Mouse (Mus musculus): ENCODE results near the gene Mfap5. TPM values are rescaled to one million over a fixed set of nuclear protein-coding genes. Genes with fewer than 3 reads are reported as not detected.
A peak's percentile ranks its signal among the peaks of the same experiment; 100 is the strongest.

The Mfap5 gene
- polyA plus RNA-seq, 1 experiment from 2014 or later: 50.3 TPM

DNA sequence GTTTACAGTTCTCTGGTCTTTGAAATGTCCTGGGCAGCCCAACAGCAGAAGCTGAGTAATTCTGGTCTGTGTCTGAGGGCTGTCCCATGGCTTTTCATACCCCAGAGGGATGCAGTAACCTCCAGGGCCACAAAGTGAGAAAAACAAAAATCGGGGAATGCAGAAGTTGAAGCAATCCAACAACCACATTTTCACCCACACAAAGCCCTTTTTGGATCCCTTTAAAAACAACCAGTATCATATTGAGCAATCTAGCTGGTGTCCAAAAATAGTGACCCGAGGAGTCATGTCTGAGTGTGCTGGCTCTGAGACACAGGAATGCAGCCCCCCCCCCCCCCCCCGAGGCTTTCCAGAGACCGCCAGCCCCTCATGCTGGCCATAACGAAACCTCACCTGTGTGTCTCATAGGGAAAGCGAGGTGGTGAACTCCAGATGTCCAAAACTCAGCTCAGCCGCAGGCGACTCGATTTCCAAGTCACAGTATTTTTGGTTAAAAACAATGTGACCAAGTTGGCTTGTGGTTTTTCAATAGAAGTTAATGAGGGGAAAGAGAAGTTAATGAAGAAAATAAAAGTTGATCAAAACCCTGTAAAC is 39.7 kb downstream of the Mfap5 start:
- 72% methylated on average over 9 of the region's 9 CpGs for WGBS

DNA sequence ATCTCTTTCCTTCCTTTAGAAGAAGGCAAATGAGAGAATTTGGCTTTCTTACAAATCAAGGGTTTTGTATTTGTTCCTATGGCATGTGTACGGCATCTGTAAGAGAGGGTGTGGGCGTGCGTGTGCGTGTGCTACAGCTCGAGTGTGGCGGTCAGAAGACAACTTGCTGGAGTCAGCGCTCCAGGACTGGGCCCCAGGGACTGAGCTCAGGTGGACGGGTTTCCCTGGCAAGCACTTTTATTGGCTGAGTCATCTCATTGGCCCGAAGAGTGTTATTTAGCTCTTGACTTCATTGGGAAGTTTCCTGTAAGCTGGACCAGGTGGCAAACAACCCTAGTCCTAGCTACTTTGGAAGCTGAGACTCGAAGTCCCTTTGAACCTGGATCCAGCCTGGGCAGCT is 40.3 kb downstream of the Mfap5 start:
- WGBS: 76% methylated on average over 10 of the region's 10 CpGs
- H3K4me2 ChIP-seq: no peak overlapping the region
- H3K9ac ChIP-seq: no peak overlapping the region
- no peaks in the 10 kb centered on the region for H3K4me1 ChIP-seq
- no peak overlapping the region for H3K27ac ChIP-seq
- H3K9me3 ChIP-seq: no peaks in the 10 kb centered on the region
- no peaks in the 10 kb centered on the region for H3K27me3 ChIP-seq (replicated peaks)
- no peak for ATAC-seq (ENCODE audit: insufficient read depth, low FRiP score, low read depth)
- H3K4me3 ChIP-seq (replicated peaks): no peak overlapping the region
- no peaks in the 10 kb centered on the region for H3K36me3 ChIP-seq

More for the DNA sequence above, 39.7 kb downstream of the Mfap5 start:
- Histone ChIP-seq H3K36me3 (no peaks in the 10 kb centered on the region), H3K9ac (no peak overlapping the region), H3K9me3 (no peaks in the 10 kb centered on the region), H3K4me1 (no peaks in the 10 kb centered on the region), H3K4me3 (replicated peaks) (no peak overlapping the region), H3K27ac (no peak overlapping the region), H3K27me3 (replicated peaks) (no peaks in the 10 kb centered on the region), H3K4me2 (no peak overlapping the region)
- ATAC-seq (ENCODE audit: insufficient read depth, low FRiP score, low read depth): no peak

DNA sequence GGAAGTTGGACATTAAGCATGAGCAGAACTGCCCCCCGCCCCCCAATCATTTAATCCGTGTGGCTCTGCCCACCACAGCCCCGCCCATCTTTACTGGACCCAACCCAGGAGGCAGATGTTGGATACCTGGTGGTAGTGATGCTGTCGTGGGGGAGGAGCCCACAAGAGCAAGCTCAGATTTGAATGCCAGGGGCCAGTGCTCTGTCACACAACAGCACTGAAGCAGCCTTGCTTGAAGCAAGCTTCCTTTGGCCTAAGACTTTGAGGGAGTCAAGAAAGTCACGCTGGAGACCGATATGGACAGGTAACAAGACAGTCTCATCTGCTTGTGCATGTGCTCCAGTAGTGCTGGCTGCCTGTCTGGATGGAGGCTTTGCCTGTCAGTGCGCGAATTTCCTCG is 48.0 kb downstream of the Mfap5 start, which contains the start of gene Aicda:
TSS of gene Aicda (plus strand) at position 196 of the 400 bp plus-strand sequence.
- Histone ChIP-seq H3K4me1 (0 out of 2 replicates have a peak, but pooled peaks cover 3% of the 10 kb centered on the region), H3K27ac (no peak within 1 kb of the TSS), H3K9ac (no peak within 1 kb of the TSS), H3K36me3 (no peaks in the 10 kb centered on the region), H3K27me3 (replicated peaks) (no peaks in the 10 kb centered on the region), H3K4me3 (replicated peaks) (no peak within 1 kb of the TSS), H3K4me2 (no peak within 1 kb of the TSS), H3K9me3 (no peaks in the 10 kb centered on the region)
- no peak for ATAC-seq (ENCODE audit: insufficient read depth, low FRiP score, low read depth)
- 58% methylated on average over 9 of the region's 9 CpGs for WGBS

DNA sequence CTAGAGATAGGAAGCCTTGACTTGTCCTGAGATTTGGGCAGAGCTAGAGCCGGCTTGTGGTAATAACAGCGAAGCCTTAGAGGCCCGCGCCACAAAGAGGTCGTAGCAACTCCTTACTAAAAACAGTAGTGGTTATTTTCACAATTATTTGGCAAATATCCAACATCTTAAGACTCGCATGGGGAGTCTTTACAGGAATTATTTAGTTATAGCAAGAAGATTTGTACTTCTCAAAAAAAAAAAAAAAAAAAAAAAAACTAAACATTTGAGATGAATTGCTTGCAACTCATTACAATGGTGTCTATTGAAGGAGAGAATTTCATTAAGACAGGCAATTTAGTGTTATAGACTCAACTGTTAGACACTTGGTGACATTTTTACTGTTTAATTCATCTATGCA is 48.5 kb downstream of the Mfap5 start:
- no peak for ATAC-seq (ENCODE audit: insufficient read depth, low FRiP score, low read depth)
- 58% methylated on average over 6 of the region's 6 CpGs for WGBS
- no peaks in the 10 kb centered on the region for H3K9me3 ChIP-seq

DNA sequence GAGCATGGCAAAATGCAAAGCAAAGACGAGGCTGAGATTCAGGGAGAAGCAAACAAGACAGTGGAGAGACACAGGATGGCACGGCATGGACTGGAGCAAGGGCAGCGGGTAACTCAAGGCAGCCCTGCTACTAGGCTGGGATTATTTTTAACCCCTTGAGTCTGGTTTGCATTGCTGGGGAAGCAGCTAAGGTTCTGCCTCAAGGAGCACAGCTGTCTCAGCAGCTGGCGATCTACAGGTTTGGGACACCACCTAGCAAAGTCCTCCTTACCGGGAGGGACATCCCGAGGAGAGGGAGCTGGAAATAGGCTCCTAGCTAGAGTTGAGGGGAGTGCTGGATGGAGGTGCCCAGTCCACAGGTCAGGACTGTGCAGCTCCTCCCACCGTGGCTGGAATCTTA is 49.6 kb downstream of the Mfap5 start:
- WGBS: 34% methylated on average over 7 of the region's 7 CpGs
- no peak overlapping the region for H3K27ac ChIP-seq
- H3K27me3 ChIP-seq (replicated peaks): no peaks in the 10 kb centered on the region
- no peaks in the 10 kb centered on the region for H3K9me3 ChIP-seq
- no peaks in the 10 kb centered on the region for H3K36me3 ChIP-seq
- H3K4me1 ChIP-seq: 0 out of 2 replicates have a peak, but pooled peaks cover 4% of the 10 kb centered on the region
- no peak overlapping the region for H3K4me3 ChIP-seq (replicated peaks)
- H3K4me2 ChIP-seq: no peak overlapping the region
- no peak for ATAC-seq (ENCODE audit: insufficient read depth, low FRiP score, low read depth)
- H3K9ac ChIP-seq: no peak overlapping the region

More for the DNA sequence above, 48.5 kb downstream of the Mfap5 start:
- Histone ChIP-seq H3K4me1 (0 out of 2 replicates have a peak, but pooled peaks cover 3% of the 10 kb centered on the region), H3K4me2 (no peak overlapping the region), H3K27ac (no peak overlapping the region), H3K9ac (no peak overlapping the region), H3K27me3 (replicated peaks) (no peaks in the 10 kb centered on the region), H3K36me3 (no peaks in the 10 kb centered on the region), H3K4me3 (replicated peaks) (no peak overlapping the region)

DNA sequence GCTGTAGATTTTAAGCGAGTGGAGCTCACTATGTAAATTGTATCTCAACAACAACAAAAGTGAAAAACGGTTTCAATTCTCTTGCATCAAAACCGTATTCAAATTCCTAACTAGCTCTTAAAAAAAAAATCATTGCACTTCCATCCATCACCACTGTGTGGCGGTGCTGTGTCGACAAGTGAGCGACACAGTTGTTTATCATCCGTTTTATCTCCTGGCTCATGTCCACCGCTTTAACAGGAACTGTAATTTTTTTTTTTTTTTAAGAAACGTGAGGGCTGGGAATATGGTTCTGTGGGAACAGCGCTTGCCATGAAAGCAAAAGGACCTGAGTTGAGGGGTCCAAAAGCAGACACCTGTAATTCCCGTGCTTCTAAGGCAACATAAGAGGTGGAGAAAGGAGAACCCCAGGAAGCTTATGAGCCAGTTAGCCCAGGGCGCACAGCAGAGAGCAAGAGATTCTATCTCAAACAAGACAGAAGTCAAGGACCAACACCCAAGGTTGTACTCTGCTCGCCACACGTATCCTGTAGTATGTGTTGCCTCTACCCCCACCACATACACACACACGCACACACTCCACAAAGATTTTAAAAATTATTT is 51.4 kb downstream of the Mfap5 start:
- Histone ChIP-seq H3K4me3 (replicated peaks) (no peak overlapping the region), H3K9ac (no peak overlapping the region), H3K36me3 (no peaks in the 10 kb centered on the region), H3K4me1 (0 out of 2 replicates have a peak, but pooled peaks cover 5% of the 10 kb centered on the region), H3K27me3 (replicated peaks) (no peaks in the 10 kb centered on the region), H3K4me2 (peak overlapping the region; percentile 30; the same call in 1 of the 2 replicates), H3K27ac (no peak overlapping the region), H3K9me3 (no peaks in the 10 kb centered on the region)
- WGBS: 24% methylated on average over 15 of the region's 15 CpGs
- no peak for ATAC-seq (ENCODE audit: insufficient read depth, low FRiP score, low read depth)

DNA sequence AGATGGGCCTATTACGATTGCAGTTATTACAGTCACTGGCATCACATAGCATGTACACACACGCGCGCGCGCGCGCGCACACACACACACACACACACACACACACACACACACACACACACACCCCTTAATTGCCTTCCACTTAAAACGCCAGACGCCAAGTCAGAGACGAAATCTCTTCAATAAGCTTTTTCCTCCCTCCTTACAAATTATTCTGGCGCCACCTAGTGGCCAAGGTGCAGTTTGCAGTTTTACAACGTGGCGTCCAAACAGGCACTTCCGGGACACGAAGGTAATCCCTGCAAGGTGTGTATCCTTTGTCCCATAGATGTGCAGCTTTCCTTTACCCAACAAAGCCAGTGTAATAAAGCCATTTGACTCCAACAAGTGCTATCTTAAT is 54.8 kb downstream of the Mfap5 start:
- 0 out of 2 replicates have a peak, but pooled peaks cover 6% of the 10 kb centered on the region for H3K27me3 ChIP-seq (replicated peaks)
- no peaks in the 10 kb centered on the region for H3K9me3 ChIP-seq
- peak; percentile 23; the same call in 1 of the 2 replicates for ATAC-seq (ENCODE audit: insufficient read depth, low FRiP score, low read depth)
- H3K4me3 ChIP-seq (replicated peaks): peak overlapping the region; percentile 16; the same call in 1 of the 2 replicates
- no peak overlapping the region for H3K27ac ChIP-seq
- H3K4me1 ChIP-seq: 0 out of 2 replicates have a peak, but pooled peaks cover 5% of the 10 kb centered on the region
- H3K4me2 ChIP-seq: peak overlapping the region; percentile 36
- 13% methylated on average over 17 of the region's 17 CpGs for WGBS
- no peaks in the 10 kb centered on the region for H3K36me3 ChIP-seq
- no peak overlapping the region for H3K9ac ChIP-seq

DNA sequence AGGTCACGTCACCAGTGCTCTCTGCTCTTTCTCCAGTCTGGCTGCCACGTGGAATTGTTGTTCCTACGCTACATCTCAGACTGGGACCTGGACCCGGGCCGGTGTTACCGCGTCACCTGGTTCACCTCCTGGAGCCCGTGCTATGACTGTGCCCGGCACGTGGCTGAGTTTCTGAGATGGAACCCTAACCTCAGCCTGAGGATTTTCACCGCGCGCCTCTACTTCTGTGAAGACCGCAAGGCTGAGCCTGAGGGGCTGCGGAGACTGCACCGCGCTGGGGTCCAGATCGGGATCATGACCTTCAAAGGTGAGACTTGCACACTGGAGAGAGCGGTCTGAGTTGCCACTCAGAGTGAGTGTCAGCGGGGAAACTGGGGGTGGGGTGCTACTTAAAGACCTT is 55.4 kb downstream of the Mfap5 start:
- 80% methylated on average over 20 of the region's 20 CpGs for WGBS
- peak; percentile 41; the same call in 1 of the 2 replicates for ATAC-seq (ENCODE audit: insufficient read depth, low FRiP score, low read depth)
- no peak overlapping the region; the same call in 1 of the 2 replicates for H3K4me2 ChIP-seq

DNA sequence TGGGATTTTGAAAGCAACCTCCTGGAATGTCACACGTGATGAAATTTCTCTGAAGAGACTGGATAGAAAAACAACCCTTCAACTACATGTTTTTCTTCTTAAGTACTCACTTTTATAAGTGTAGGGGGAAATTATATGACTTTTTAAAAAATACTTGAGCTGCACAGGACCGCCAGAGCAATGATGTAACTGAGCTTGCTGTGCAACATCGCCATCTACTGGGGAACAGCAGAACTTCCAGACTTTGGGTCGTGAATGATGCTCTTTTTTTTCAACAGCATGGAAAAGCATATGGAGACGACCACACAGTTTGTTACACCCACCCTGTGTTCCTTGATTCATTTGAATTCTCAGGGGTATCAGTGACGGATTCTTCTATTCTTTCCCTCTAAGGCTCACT is 56.8 kb downstream of the Mfap5 start:
- Histone ChIP-seq H3K9ac (no peak overlapping the region), H3K36me3 (no peaks in the 10 kb centered on the region), H3K27me3 (replicated peaks) (0 out of 2 replicates have a peak, but pooled peaks cover 6% of the 10 kb centered on the region), H3K4me2 (no peak overlapping the region), H3K4me3 (replicated peaks) (no peak overlapping the region), H3K9me3 (no peaks in the 10 kb centered on the region), H3K4me1 (0 out of 2 replicates have a peak, but pooled peaks cover 2% of the 10 kb centered on the region), H3K27ac (no peak overlapping the region)
- under 1% methylated on average over 6 of the region's 6 CpGs for WGBS
- no peak for ATAC-seq (ENCODE audit: insufficient read depth, low FRiP score, low read depth)

More for the DNA sequence above, 55.4 kb downstream of the Mfap5 start:
- H3K9me3 ChIP-seq: no peaks in the 10 kb centered on the region
- no peak overlapping the region for H3K4me3 ChIP-seq (replicated peaks)
- 0 out of 2 replicates have a peak, but pooled peaks cover 5% of the 10 kb centered on the region for H3K4me1 ChIP-seq
- no peaks in the 10 kb centered on the region for H3K36me3 ChIP-seq
- no peak overlapping the region for H3K9ac ChIP-seq
- 0 out of 2 replicates have a peak, but pooled peaks cover 6% of the 10 kb centered on the region for H3K27me3 ChIP-seq (replicated peaks)
- H3K27ac ChIP-seq: no peak overlapping the region

DNA sequence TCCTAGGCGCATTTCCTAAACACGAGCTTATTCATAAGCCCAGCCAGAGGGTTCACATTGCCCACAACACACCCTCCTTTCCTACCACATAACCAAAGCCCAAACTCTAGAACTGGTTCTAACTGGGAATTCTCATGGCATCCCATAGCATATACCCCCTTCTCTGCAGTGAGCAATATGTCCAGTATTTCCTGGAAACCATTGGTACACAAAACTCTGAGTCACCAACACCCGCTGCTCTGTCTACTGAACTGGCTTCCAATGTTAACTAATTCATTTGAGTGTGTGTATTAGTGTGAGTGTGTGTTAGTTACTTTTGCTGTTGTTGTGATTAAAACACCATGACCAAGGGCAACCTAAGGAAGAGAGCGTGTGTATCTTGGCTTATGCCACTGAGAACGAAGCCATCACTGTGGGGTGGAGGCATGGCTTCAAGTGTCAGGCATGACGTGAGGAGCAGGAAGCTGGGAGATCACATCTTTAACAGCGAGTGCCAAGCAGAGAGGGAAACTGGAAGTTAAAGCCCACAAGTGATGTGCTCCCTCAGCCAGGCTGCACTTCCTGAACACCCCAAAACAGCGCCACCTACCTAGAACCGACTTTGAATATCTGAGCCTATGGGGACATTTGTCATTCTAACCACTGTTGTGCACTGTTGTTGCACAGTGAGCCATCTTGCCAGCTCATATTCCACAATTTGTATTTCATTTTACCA is 59.6 kb downstream of the Mfap5 start:
- no peak overlapping the region for H3K4me3 ChIP-seq (replicated peaks)
- no peaks in the 10 kb centered on the region for H3K9me3 ChIP-seq
- H3K36me3 ChIP-seq: no peaks in the 10 kb centered on the region
- H3K27me3 ChIP-seq (replicated peaks): 0 out of 2 replicates have a peak, but pooled peaks cover 6% of the 10 kb centered on the region
- no peak overlapping the region for H3K27ac ChIP-seq
- H3K4me1 ChIP-seq: 0 out of 2 replicates have a peak, but pooled peaks cover 2% of the 10 kb centered on the region
- no peak for ATAC-seq (ENCODE audit: insufficient read depth, low FRiP score, low read depth)
- no peak overlapping the region for H3K4me2 ChIP-seq
- WGBS: 85% methylated on average over 9 of the region's 9 CpGs
- H3K9ac ChIP-seq: no peak overlapping the region

DNA sequence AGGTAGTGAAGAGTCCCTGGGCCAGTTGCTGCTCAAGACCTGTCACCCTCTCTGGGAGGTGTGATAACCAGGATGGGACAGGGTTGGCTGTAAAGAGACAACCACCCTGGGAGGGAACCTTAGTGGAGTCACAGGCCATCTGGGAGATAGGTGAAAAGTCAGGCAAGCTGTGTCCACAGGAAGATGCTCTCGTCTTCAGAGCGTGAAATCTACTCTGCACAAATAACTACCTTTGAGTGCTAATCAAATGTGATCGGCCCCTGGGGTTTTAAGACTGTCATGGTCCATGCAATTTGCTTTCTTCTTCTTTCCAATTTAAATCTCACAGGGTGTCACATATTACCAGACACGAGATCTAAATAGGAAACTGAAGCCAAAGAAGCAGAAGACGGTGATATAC is 63.5 kb downstream of the Mfap5 start:
- no peaks in the 10 kb centered on the region for H3K9me3 ChIP-seq

DNA sequence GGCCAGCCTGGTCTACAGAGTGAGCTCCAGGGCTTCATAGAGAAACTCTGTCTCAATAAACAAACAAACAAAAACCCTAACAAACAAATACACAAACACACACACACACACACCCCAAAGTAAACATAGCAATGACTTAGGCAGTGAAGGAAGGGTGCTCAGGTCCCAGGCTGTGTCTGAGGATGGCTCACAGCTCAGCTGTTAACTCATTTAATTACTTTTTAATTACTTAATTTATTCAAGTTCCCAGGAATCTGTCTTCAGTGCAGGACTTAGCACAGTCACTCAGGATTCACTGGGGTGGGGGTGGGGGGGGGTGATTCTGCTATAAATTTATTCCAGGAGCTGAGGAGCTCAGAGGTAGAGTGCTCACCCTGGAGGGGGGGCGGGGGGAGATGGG is 64.1 kb downstream of the Mfap5 start:
- H3K9ac ChIP-seq: no peak overlapping the region
- H3K4me3 ChIP-seq (replicated peaks): no peak overlapping the region
- H3K9me3 ChIP-seq: no peaks in the 10 kb centered on the region
- H3K4me2 ChIP-seq: no peak overlapping the region
- H3K27ac ChIP-seq: no peak overlapping the region
- no peaks in the 10 kb centered on the region for H3K4me1 ChIP-seq
- no peak for ATAC-seq (ENCODE audit: insufficient read depth, low FRiP score, low read depth)
- no peaks in the 10 kb centered on the region for H3K36me3 ChIP-seq
- whole genome bisulfite sequencing: 73% methylated on average over 1 of the region's 1 CpGs
- no peaks in the 10 kb centered on the region for H3K27me3 ChIP-seq (replicated peaks)

More for the DNA sequence above, 63.5 kb downstream of the Mfap5 start:
- Histone ChIP-seq H3K4me2 (no peak overlapping the region), H3K27ac (no peak overlapping the region), H3K4me3 (replicated peaks) (no peak overlapping the region), H3K36me3 (no peaks in the 10 kb centered on the region), H3K9ac (no peak overlapping the region), H3K27me3 (replicated peaks) (no peaks in the 10 kb centered on the region), H3K4me1 (no peaks in the 10 kb centered on the region)
- WGBS: 72% methylated on average over 5 of the region's 5 CpGs
- no peak for ATAC-seq (ENCODE audit: insufficient read depth, low FRiP score, low read depth)
